Mouse (Mus musculus) forebrain, embryonic 16.5 days (tissue): Measurements from ENCODE around the gene Arrdc4. TPM values are rescaled to one million over a fixed set of nuclear protein-coding genes. Genes with fewer than 3 reads are reported as not detected.

Source experiments
- ATAC-seq: fragments of 200-750 bp; cut with Nextera tagmentation; 2 replicates; pipeline ENCODE4 v1.8.0; 2017; ENCODE audit warnings: mild to moderate bottlenecking, moderate library complexity
- H3K27ac ChIP-seq: fragments of 300-500 bp; sonication (generic); 2 replicates; pipeline ENCODE4 v1.5.1; 2014; ENCODE audit warnings: low read length, control low read depth
- H3K27me3 ChIP-seq: fragments of 300-500 bp; sonication (generic); replicated peaks from 2 replicates; pipeline ENCODE4 v1.6.1; 2014; ENCODE audit warnings: low read length; ENCODE audit not compliant: control insufficient read depth, insufficient read depth
- H3K36me3 ChIP-seq: fragments of 300-500 bp; sonication (generic); 2 replicates; pipeline ENCODE4 v1.6.1; 2014; ENCODE audit not compliant: control insufficient read depth, insufficient read depth
- H3K4me1 ChIP-seq: fragments of 300-500 bp; sonication (generic); replicated peaks from 2 replicates; pipeline ENCODE4 v1.6.1; 2014; ENCODE audit warnings: low read length; ENCODE audit not compliant: control insufficient read depth, insufficient read depth
- H3K4me2 ChIP-seq: fragments of 300-500 bp; sonication (generic); 2 replicates; pipeline ENCODE4 v1.6.1; 2014; ENCODE audit warnings: mild to moderate bottlenecking, low read length, control low read depth
- H3K4me3 ChIP-seq: fragments of 300-500 bp; sonication (generic); replicated peaks from 2 replicates; pipeline ENCODE4 v1.5.1; 2014; ENCODE audit warnings: mild to moderate bottlenecking, low read length, control low read depth
- H3K9ac ChIP-seq: fragments of 300-500 bp; sonication (generic); replicated peaks from 2 replicates; pipeline ENCODE4 v1.6.1; 2014; ENCODE audit warnings: low read depth, low read length, control low read depth
- H3K9me3 ChIP-seq: fragments of 300-500 bp; sonication (generic); 2 replicates; pipeline ENCODE4 v1.6.1; 2016; ENCODE audit warnings: low read length; ENCODE audit not compliant: control insufficient read depth
- WGBS: fragments of 180-500 bp; shearing (Covaris S2); extraction: QIAGEN DNeasy Blood & Tissue Kit; methylation state at CpG from one replicate; pipeline ENCODE4 v1.1.7; 2014; 5-methylcytosine and 5-hydroxymethylcytosine counted together
- polyA plus RNA-seq: library from polyadenylated mRNA; unstranded; fragments of >200 nt; fragmentation: Nextera tagmentation; extraction: Ambion mirVana; gene quantifications from 2 replicates; pipeline ENCODE4 v1.2.1, GENCODE M21; 2015

Gene Arrdc4
- polyA plus RNA-seq, 1 experiment from 2014 or later, result 32.3 TPM

DNA sequence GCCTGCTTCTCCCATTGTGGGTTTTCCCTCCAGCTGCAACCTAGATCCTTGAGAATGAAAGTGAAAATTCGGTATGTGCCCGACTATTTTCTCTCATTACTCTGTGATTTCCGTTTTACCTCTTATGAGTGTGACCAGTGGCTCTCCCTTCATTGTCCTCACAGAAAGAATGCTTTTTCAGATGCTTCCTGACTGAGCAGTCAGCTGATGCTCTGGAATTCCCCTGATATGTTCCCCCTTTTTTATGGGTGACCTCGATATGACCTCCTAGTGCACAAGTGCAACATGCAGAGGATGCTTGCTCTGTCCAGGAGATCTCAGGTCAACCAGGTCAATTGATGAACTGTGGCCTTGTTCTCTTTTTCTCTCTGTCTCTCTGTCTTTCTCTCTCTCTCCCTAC, 56.3 kb downstream of the Arrdc4 start:
- Histone ChIP-seq H3K4me3 (no peak overlapping the region), H3K9ac (no peak overlapping the region), H3K36me3 (no peaks in the 10 kb centered on the region), H3K27me3 (no peaks in the 10 kb centered on the region), H3K9me3 (no peaks in the 10 kb centered on the region), H3K4me1 (no peaks in the 10 kb centered on the region), H3K27ac (no peak overlapping the region), H3K4me2 (no peak overlapping the region)
- 50% methylated on average over 4 of the region's 4 CpGs for whole genome bisulfite sequencing
- no peak for ATAC-seq

DNA sequence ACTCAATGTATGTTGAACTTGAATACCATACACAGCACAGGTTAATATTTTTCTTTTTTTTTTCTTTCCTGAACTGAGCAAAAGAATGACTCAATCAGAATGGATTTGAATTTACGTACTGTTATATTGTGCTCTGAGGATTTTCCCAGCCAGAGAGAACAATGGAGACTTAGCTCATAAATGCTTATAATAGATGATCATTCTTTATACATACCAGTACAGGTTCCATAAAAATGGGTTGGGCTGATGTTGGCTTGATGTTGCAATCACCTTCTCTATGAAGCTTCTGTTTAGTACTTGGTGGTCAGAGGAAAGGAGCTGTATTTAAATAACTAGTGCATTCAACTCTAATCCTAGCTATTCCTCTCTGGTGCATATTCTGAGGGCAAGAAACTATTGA, 57.6 kb downstream of the Arrdc4 start:
- no peak overlapping the region for H3K27ac ChIP-seq
- no peak overlapping the region for H3K9ac ChIP-seq
- no peaks in the 10 kb centered on the region for H3K27me3 ChIP-seq
- H3K4me3 ChIP-seq, result no peak overlapping the region
- H3K4me1 ChIP-seq, result 0 out of 2 replicates have a peak, but pooled peaks cover 3% of the 10 kb centered on the region
- H3K9me3 ChIP-seq, result no peaks in the 10 kb centered on the region
- no peaks in the 10 kb centered on the region for H3K36me3 ChIP-seq
- H3K4me2 ChIP-seq, result no peak overlapping the region
- ATAC-seq, result no peak
- WGBS, result 83% methylated on average over 1 of the region's 1 CpGs

DNA sequence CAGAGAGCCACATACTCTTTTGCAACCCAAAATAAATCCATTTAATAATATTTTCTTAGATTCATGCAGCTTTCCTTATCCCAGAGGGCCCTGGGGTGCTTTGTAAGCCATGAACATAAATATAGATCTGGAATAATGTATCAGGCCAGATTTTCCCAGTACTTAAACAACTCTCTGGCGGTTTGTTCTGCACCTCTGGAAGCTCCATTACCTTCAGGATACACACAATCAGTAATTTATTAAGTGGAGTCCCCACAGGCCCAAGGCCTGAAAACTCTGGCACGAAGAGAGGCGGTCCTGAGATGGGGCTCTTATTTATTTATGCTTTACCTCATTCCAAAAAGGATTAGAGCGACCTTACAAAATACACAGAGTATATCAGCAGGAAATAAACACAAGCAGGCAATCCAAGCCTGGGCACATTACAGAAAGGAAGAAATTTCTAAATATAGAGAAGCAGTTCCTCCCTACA, 61.9 kb downstream of the Arrdc4 start:
- no peak overlapping the region for H3K27ac ChIP-seq
- H3K27me3 ChIP-seq, result no peaks in the 10 kb centered on the region
- H3K4me1 ChIP-seq, result peaks cover 12% of the 10 kb centered on the region
- WGBS, result 42% methylated on average over 4 of the region's 4 CpGs
- no peak overlapping the region for H3K9ac ChIP-seq
- H3K9me3 ChIP-seq, result no peaks in the 10 kb centered on the region
- no peak for ATAC-seq
- no peaks in the 10 kb centered on the region for H3K36me3 ChIP-seq
- H3K4me2 ChIP-seq, result no peak overlapping the region
- H3K4me3 ChIP-seq, result no peak overlapping the region
